26 mouse cellular contexts compared by ENCODE assay signal in the genomic region with DNA sequence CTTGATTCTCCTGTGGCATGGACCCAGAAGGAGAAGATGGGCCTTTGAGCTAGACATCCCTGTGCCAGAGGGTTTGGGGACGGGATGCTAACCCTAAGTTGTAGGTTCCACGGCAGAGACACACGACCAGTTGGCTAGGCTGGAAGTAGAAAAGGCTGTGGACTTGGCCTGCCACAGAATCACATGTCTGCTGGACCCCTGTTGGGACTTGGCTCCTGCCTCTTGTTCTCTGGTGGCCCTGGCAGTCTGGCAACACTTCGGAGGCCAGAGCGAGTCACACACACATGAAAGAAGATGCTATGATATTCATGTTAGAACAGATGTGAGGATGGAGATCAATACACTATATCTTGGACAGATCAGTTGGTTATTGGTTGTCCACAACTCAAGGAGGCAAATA. TPM values are rescaled to one million over a fixed set of nuclear protein-coding genes. Genes with fewer than 3 reads are reported as not detected.
A peak's percentile ranks its signal among the peaks of the same experiment; 100 is the strongest.
DNase-seq lines count a peak whose midpoint lies in the region; ATAC-seq and TF ChIP-seq lines count a peak whose summit lies in the region.
"Had no signal": no experiment of that assay in that cellular context is flagged by ENCODE, and none has a peak within 500 bp of the region (broad histone marks: within the 10 kb centered on the region; RNA-seq: fewer than 3 reads in every experiment).

No protein-coding gene starts in this region.

- DNase-seq in brain, adult 2 months (ENCODE audit: low read depth, low spot score), result peak; percentile 92
- DNase-seq in cerebellum, adult 8-10 months, result peak; percentile 82
- peak; percentile 89 to 93 for DNase-seq in cerebellum, postnatal 25 days
- DNase-seq in frontal cortex, postnatal 25 days (ENCODE audit: low spot score in 2 of 2), result no peak
- DNase-seq in gastrocnemius, adult 2 months, result no peak
- DNase-seq: adrenal gland, adult 8-10 months; B cell, adult 2 months; embryo, embryonic 11 days; heart, adult 2 months; heart, postnatal 10 days; kidney, adult 11 months; kidney, postnatal 14 days; liver, embryonic 13.5 days; lung, adult 18-20 months; thymus, postnatal 4 days had no signal

- H3K27ac ChIP-seq in gastrocnemius, adult 2 months, result no peak overlapping the region
- H3K27ac ChIP-seq: embryonic facial prominence, embryonic 12.5 days; heart, adult 2 months; heart, embryonic 13.5 days; hindbrain, embryonic 14.5 days; limb, embryonic 10.5 days; limb, embryonic 15.5 days; liver, embryonic 13.5 days; macrophage had no signal

- TF ChIP-seq CTCF in gastrocnemius, adult 2 months (IDR thresholded peaks at IDR 0.05), result no peak

- peak; percentile 60; the same call in 1 of the 2 replicates for ATAC-seq in cerebellum, adult (ENCODE audit: insufficient number of reproducible peaks, low FRiP score, low TSS enrichment)
- ATAC-seq: activated CD4-positive, CD25-positive, alpha-beta regulatory T cell, adult 4 months; forebrain, embryonic 14.5 days; lung, postnatal 0 days had no signal

- no peak overlapping the region for H3K4me3 ChIP-seq in gastrocnemius, adult 2 months
- H3K4me3 ChIP-seq: embryonic facial prominence, embryonic 12.5 days; heart, adult 2 months; heart, embryonic 13.5 days; limb, embryonic 10.5 days; limb, embryonic 15.5 days; liver, embryonic 13.5 days had no signal

- intact Hi-C loops in gastrocnemius, adult 2 months (cut with DNase I), result no loop called here

RNA-seq across cellular contexts. Expression of gene Dlgap3, which starts 14.9 kb away (rescaled TPM):
- not detected for total RNA-seq in gastrocnemius, adult 2 months (2021)
- total RNA-seq: hematopoietic stem cell, adult 5-6 weeks had no signal

RNA-seq across cellular contexts. Expression of gene Smim12, which starts 59.7 kb away (rescaled TPM):
- 10 to 100 TPM; 31.9 to 36.5 TPM for total RNA-seq in gastrocnemius, adult 2 months (2021)

Comparison
In these comparisons a context has a peak if more than half of its experiments do, and no peak if none do; other contexts are left out.
1. DNase-seq: peak in brain, adult 2 months (single experiment), cerebellum, adult 8-10 months (single experiment) and cerebellum, postnatal 25 days (2 of 2); none in frontal cortex, postnatal 25 days (0 of 2) and gastrocnemius, adult 2 months (single experiment).